Mouse (Mus musculus): Measurements from ENCODE around the gene Ccdc113. TPM values are rescaled to one million over a fixed set of nuclear protein-coding genes. Genes with fewer than 3 reads are reported as not detected.

Gene Ccdc113
- polyA plus RNA-seq, 1 experiment from 2014 or later, result 3.4 TPM

DNA sequence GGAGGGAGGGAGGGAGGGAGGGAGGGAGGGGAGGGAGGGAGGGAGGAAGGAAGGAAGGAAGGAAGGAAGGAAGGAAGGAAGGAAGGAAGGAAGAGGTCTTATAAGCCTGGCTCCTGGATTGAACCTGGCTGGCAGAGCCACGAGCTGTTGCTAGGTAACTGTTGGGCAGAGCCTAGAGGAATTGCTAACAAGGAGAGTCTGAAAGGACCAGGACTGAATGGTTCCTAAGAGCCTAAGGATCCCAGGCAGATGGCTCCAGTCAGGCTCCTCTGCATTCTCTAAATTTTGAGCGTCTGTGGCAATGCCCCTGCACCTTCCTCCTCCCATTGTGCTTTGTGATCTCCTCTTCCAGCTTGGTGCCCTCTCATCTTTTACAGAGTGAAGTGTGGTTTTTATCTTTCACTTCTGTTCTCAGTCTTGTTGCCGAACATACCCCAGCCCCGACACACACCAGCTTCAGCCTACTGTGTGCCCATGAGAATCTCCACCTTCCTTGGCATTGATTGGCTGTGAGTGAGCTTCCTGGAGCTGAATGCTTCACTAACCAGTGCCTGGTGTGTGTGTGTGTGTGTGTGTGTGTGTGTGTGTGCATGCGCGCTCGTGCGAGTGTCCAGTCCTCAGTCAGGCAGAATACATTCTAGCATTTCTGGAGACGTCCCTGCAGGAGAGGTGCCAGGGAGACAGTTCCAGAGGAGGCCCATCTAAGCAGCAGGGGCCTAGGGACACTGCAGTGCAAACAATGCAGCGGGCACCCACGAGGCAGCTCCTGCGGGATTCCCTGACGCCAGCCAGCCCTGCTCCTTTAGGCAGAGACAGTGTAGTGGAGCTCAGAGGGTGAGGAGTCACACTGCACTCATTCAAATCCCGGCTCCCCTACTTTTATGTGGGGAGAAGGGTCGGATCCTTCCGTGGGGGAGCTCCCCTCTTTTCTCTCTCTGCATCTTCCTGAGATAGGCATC is 16.3 kb downstream of the Ccdc113 start:
- no peaks in the 10 kb centered on the region for H3K36me3 ChIP-seq (replicated peaks; ENCODE audit: control insufficient read depth, insufficient read depth)

GRCm38 (mm10) chr8:95551577-95551976 is 17.7 kb downstream of the Ccdc113 start:
- Histone ChIP-seq H3K4me2 (replicated peaks) (no peak overlapping the region), H3K4me1 (replicated peaks; ENCODE audit: control insufficient read depth, insufficient read depth, low read length) (peaks cover 9% of the 10 kb centered on the region), H3K27ac (no peak overlapping the region), H3K4me3 (replicated peaks; ENCODE audit: low read length) (no peak overlapping the region), H3K9ac (no peak overlapping the region), H3K27me3 (ENCODE audit: control insufficient read depth, insufficient read depth, low read length) (no peaks in the 10 kb centered on the region), H3K36me3 (replicated peaks; ENCODE audit: control insufficient read depth, insufficient read depth) (no peaks in the 10 kb centered on the region), H3K9me3 (ENCODE audit: control insufficient read depth, low read length) (no peaks in the 10 kb centered on the region)
- DNase-seq (ENCODE audit: low spot score), result no peak
- 66% methylated on average over 4 of the region's 4 CpGs for WGBS
- no peak for ATAC-seq (ENCODE audit: low FRiP score)

More for the DNA sequence above, 16.3 kb downstream of the Ccdc113 start:
- DNase-seq (ENCODE audit: low spot score) (peak; percentile 70), ATAC-seq (ENCODE audit: low FRiP score) (peak; percentile 74)
- Histone ChIP-seq H3K4me3 (replicated peaks; ENCODE audit: low read length) (no peak overlapping the region), H3K9ac (no peak overlapping the region), H3K9me3 (ENCODE audit: control insufficient read depth, low read length) (no peaks in the 10 kb centered on the region), H3K27me3 (ENCODE audit: control insufficient read depth, insufficient read depth, low read length) (no peaks in the 10 kb centered on the region), H3K4me1 (replicated peaks; ENCODE audit: control insufficient read depth, insufficient read depth, low read length) (peaks cover 9% of the 10 kb centered on the region), H3K4me2 (replicated peaks) (peak overlapping the region; percentile 17; the same call in 1 of the 2 replicates), H3K27ac (peak overlapping the region; percentile 70)
- 42% methylated on average over 16 of the region's 16 CpGs for WGBS

DNA sequence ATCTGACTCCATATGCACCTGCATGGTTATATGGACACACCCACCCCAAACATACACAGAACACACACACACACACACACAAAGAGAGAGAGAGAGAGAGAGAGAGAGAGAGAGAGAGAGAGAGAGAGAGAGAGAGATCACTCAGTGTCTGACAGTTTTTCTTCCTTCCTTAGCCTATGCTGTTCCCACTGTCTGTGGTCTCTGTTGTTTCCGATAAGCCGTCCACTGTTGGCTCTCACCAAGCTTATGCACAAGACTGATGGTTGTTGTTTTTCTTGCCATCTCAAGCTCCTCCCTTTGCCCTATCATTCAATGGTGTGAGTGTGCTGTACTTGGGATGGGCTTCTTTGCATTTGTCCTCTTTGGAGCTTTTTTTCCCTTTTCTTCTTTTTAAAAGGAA is 22.1 kb downstream of the Ccdc113 start:
- H3K4me1 ChIP-seq (replicated peaks; ENCODE audit: control insufficient read depth, insufficient read depth, low read length), result no peaks in the 10 kb centered on the region
- DNase-seq (ENCODE audit: low spot score), result no peak
- no peak overlapping the region for H3K9ac ChIP-seq
- ATAC-seq (ENCODE audit: low FRiP score), result no peak
- H3K9me3 ChIP-seq (ENCODE audit: control insufficient read depth, low read length), result no peaks in the 10 kb centered on the region
- no peaks in the 10 kb centered on the region for H3K27me3 ChIP-seq (ENCODE audit: control insufficient read depth, insufficient read depth, low read length)
- WGBS, result 88% methylated on average over 2 of the region's 2 CpGs
- no peaks in the 10 kb centered on the region for H3K36me3 ChIP-seq (replicated peaks; ENCODE audit: control insufficient read depth, insufficient read depth)
- no peak overlapping the region for H3K4me3 ChIP-seq (replicated peaks; ENCODE audit: low read length)
- H3K27ac ChIP-seq, result no peak overlapping the region
- no peak overlapping the region for H3K4me2 ChIP-seq (replicated peaks)

DNA sequence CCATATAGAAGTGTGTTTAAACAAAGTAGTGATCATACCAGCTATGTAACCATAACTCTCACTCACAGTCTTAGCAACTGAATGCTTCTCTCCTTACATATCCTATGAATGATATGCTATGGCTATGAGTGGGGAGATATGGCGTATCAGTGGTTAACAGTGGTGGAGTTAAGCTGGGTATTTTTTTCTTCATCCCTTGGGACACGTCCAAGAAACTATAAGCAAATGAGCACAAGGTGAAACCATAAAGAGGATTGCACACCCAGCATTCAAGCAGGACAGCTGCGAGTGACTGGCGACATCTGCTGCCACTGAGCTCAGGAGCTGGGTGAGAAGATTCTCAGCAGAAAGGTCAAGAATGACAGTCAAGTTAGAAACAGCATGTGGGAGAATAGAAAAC is 32.3 kb downstream of the Ccdc113 start:
- DNase-seq (ENCODE audit: low spot score) (no peak), ATAC-seq (ENCODE audit: low FRiP score) (no peak)
- Histone ChIP-seq H3K9ac (no peak overlapping the region), H3K4me2 (replicated peaks) (no peak overlapping the region), H3K27ac (no peak overlapping the region), H3K9me3 (ENCODE audit: control insufficient read depth, low read length) (peaks cover 5% of the 10 kb centered on the region; the same call in 1 of the 2 replicates), H3K27me3 (ENCODE audit: control insufficient read depth, insufficient read depth, low read length) (no peaks in the 10 kb centered on the region), H3K4me3 (replicated peaks; ENCODE audit: low read length) (no peak overlapping the region), H3K36me3 (replicated peaks; ENCODE audit: control insufficient read depth, insufficient read depth) (no peaks in the 10 kb centered on the region), H3K4me1 (replicated peaks; ENCODE audit: control insufficient read depth, insufficient read depth, low read length) (no peaks in the 10 kb centered on the region)
- WGBS, result 74% methylated on average over 4 of the region's 4 CpGs

DNA sequence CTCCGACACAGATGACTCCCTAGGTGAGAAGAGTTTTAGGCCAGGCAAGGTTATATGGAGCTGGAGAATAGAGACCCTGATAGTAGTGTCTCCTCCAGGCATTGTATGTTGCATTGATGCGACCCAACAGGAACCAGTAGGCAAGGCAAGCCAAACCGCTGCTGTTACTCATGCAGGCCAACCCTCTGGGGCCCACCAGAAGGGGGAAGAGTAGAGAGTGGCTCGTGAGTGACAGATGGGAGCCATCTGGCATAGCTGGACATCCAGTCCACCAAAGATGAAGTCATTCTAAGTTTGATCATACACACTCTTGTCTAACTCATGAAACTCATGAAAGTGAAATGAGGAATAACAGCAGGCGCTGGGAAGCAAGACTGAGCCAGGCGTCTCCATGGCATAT is 32.9 kb downstream of the Ccdc113 start:
- Histone ChIP-seq H3K9ac (no peak overlapping the region), H3K4me3 (replicated peaks; ENCODE audit: low read length) (no peak overlapping the region), H3K9me3 (ENCODE audit: control insufficient read depth, low read length) (peaks cover 7% of the 10 kb centered on the region; the same call in 1 of the 2 replicates), H3K4me1 (replicated peaks; ENCODE audit: control insufficient read depth, insufficient read depth, low read length) (no peaks in the 10 kb centered on the region), H3K27me3 (ENCODE audit: control insufficient read depth, insufficient read depth, low read length) (no peaks in the 10 kb centered on the region), H3K27ac (no peak overlapping the region), H3K36me3 (replicated peaks; ENCODE audit: control insufficient read depth, insufficient read depth) (no peaks in the 10 kb centered on the region), H3K4me2 (replicated peaks) (no peak overlapping the region)
- no peak for ATAC-seq (ENCODE audit: low FRiP score)
- DNase-seq (ENCODE audit: low spot score), result no peak
- 70% methylated on average over 6 of the region's 6 CpGs for WGBS

- no peaks in the 10 kb centered on the region for H3K4me1 ChIP-seq (replicated peaks; ENCODE audit: control insufficient read depth, insufficient read depth, low read length)
- H3K4me3 ChIP-seq (replicated peaks; ENCODE audit: low read length), result no peak overlapping the region
- no peak overlapping the region for H3K4me2 ChIP-seq (replicated peaks)
- H3K27ac ChIP-seq, result no peak overlapping the region
- ATAC-seq (ENCODE audit: low FRiP score) (no peak), DNase-seq (ENCODE audit: low spot score) (no peak)
- peaks cover 7% of the 10 kb centered on the region; the same call in 1 of the 2 replicates for H3K9me3 ChIP-seq (ENCODE audit: control insufficient read depth, low read length)
- no peaks in the 10 kb centered on the region for H3K36me3 ChIP-seq (replicated peaks; ENCODE audit: control insufficient read depth, insufficient read depth)
- WGBS, result 94% methylated on average over 5 of the region's 5 CpGs
- no peak overlapping the region for H3K9ac ChIP-seq
- H3K27me3 ChIP-seq (ENCODE audit: control insufficient read depth, insufficient read depth, low read length), result no peaks in the 10 kb centered on the region
These were observed 39.3 kb downstream of the Ccdc113 start for GRCm38 (mm10) chr8:95573146-95573545.

- Histone ChIP-seq H3K36me3 (replicated peaks; ENCODE audit: control insufficient read depth, insufficient read depth) (no peaks in the 10 kb centered on the region), H3K9ac (no peak within 1 kb of the TSS), H3K4me3 (replicated peaks; ENCODE audit: low read length) (no peak within 1 kb of the TSS), H3K4me2 (replicated peaks) (no peak within 1 kb of the TSS), H3K9me3 (ENCODE audit: control insufficient read depth, low read length) (peaks cover 2% of the 10 kb centered on the region; the same call in 1 of the 2 replicates), H3K27ac (no peak within 1 kb of the TSS), H3K4me1 (replicated peaks; ENCODE audit: control insufficient read depth, insufficient read depth, low read length) (no peaks in the 10 kb centered on the region), H3K27me3 (ENCODE audit: control insufficient read depth, insufficient read depth, low read length) (no peaks in the 10 kb centered on the region)
- ATAC-seq (ENCODE audit: low FRiP score), result no peak
- 81% methylated on average over 10 of the region's 10 CpGs for WGBS
- no peak for DNase-seq (ENCODE audit: low spot score)
These were observed 42.4 kb downstream of the Ccdc113 start, which contains the start of gene Prss54 for GRCm38 (mm10) chr8:95576240-95576639. Gene Prss54 (minus strand): TSS chr8:95576340.

DNA sequence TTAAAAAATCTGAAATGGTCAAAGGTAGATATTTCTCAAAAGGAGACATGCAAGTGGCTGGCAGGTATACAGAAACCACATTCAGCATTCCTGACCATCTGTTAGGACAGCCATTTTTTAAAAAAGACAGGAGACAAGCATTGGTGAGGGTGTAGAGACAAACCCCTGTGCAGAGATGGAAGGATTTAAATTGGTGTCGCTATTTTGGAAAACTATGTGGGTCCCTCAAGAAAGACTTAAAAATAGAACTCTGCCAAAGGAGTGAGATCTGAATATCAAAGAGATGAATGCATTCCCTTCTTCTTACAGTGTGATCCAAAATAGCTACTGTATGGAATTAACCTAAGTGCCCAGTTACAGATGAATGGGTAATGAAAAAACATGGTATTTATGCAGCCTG is 53.5 kb downstream of the Ccdc113 start:
- WGBS, result 91% methylated on average over 1 of the region's 1 CpGs
- H3K4me3 ChIP-seq (replicated peaks; ENCODE audit: low read length), result no peak overlapping the region
- H3K4me1 ChIP-seq (replicated peaks; ENCODE audit: control insufficient read depth, insufficient read depth, low read length), result no peaks in the 10 kb centered on the region
- no peak for DNase-seq (ENCODE audit: low spot score)
- no peak overlapping the region for H3K27ac ChIP-seq
- no peaks in the 10 kb centered on the region for H3K9me3 ChIP-seq (ENCODE audit: control insufficient read depth, low read length)
- no peak overlapping the region for H3K4me2 ChIP-seq (replicated peaks)
- ATAC-seq (ENCODE audit: low FRiP score), result no peak
- H3K27me3 ChIP-seq (ENCODE audit: control insufficient read depth, insufficient read depth, low read length), result no peaks in the 10 kb centered on the region
- no peaks in the 10 kb centered on the region for H3K36me3 ChIP-seq (replicated peaks; ENCODE audit: control insufficient read depth, insufficient read depth)
- H3K9ac ChIP-seq, result no peak overlapping the region

- ATAC-seq (ENCODE audit: low FRiP score) (no peak), DNase-seq (ENCODE audit: low spot score) (no peak)
- 71% methylated on average over 10 of the region's 10 CpGs for WGBS
- Histone ChIP-seq H3K4me3 (replicated peaks; ENCODE audit: low read length) (no peak overlapping the region), H3K36me3 (replicated peaks; ENCODE audit: control insufficient read depth, insufficient read depth) (no peaks in the 10 kb centered on the region), H3K9ac (no peak overlapping the region), H3K27me3 (ENCODE audit: control insufficient read depth, insufficient read depth, low read length) (no peaks in the 10 kb centered on the region), H3K4me1 (replicated peaks; ENCODE audit: control insufficient read depth, insufficient read depth, low read length) (no peaks in the 10 kb centered on the region), H3K4me2 (replicated peaks) (no peak overlapping the region), H3K9me3 (ENCODE audit: control insufficient read depth, low read length) (no peaks in the 10 kb centered on the region), H3K27ac (no peak overlapping the region)
These were observed 55.4 kb downstream of the Ccdc113 start for GRCm38 (mm10) chr8:95589282-95589681.

All from hindbrain, embryonic 14.5 days (tissue).